Mouse (Mus musculus) intestine, postnatal 0 days (tissue): ENCODE results near the gene Mosmo. TPM values are rescaled to one million over a fixed set of nuclear protein-coding genes. Genes with fewer than 3 reads are reported as not detected.

Experiments
- ATAC-seq: fragments of 200-750 bp; cut with Nextera tagmentation; 2 replicates; pipeline ENCODE4 v1.8.0; 2017; ENCODE audit warnings: mild to moderate bottlenecking, moderate TSS enrichment, moderate library complexity
- H3K27ac ChIP-seq: fragments of 300-500 bp; sonication (generic); 2 replicates; pipeline ENCODE4 v1.5.1; 2014; ENCODE audit warnings: mild to moderate bottlenecking, low read depth, low read length, moderate library complexity
- H3K27me3 ChIP-seq: fragments of 300-500 bp; sonication (generic); replicated peaks from 2 replicates; pipeline ENCODE4 v1.6.1; 2014; ENCODE audit warnings: low read length, mixed read lengths; ENCODE audit not compliant: control insufficient read depth, insufficient read depth
- H3K36me3 ChIP-seq: fragments of 300-500 bp; sonication (generic); 2 replicates; pipeline ENCODE4 v1.6.1; 2014; ENCODE audit warnings: mild to moderate bottlenecking, moderate library complexity; ENCODE audit not compliant: control insufficient read depth, insufficient read depth
- H3K4me1 ChIP-seq: fragments of 300-500 bp; sonication (generic); replicated peaks from 2 replicates; pipeline ENCODE4 v1.6.1; 2014; ENCODE audit warnings: antibody characterized with exemption, low read length, mixed read lengths; ENCODE audit not compliant: control insufficient read depth, insufficient read depth
- H3K4me2 ChIP-seq: fragments of 300-500 bp; sonication (generic); replicated peaks from 2 replicates; pipeline ENCODE4 v1.6.1; 2014; ENCODE audit warnings: low read depth, mild to moderate bottlenecking, moderate library complexity
- H3K4me3 ChIP-seq: fragments of 300-500 bp; sonication (generic); 2 replicates; pipeline ENCODE4 v1.5.1; 2014; ENCODE audit warnings: low read depth, low read length
- H3K9ac ChIP-seq: fragments of 300-500 bp; sonication (generic); 2 replicates; pipeline ENCODE4 v1.6.1; 2014; ENCODE audit warnings: mild to moderate bottlenecking, low read depth, low read length
- H3K9me3 ChIP-seq: fragments of 300-500 bp; sonication (generic); 2 replicates; pipeline ENCODE4 v1.6.1; 2016; ENCODE audit warnings: mixed run types; ENCODE audit not compliant: control insufficient read depth
- CTCF ChIP-seq: sonication (generic); IDR thresholded peaks from 2 replicates; pipeline ENCODE4 v1.5.1; 2016; ENCODE audit warnings: low read depth, mild to moderate bottlenecking, control low read depth, antibody characterized with exemption, moderate library complexity
- WGBS: fragments of 180-500 bp; shearing (Covaris S2); extraction: QIAGEN DNeasy Blood & Tissue Kit; methylation state at CpG from one replicate; pipeline ENCODE4 v1.1.7; 2014; 5-methylcytosine and 5-hydroxymethylcytosine counted together
- polyA plus RNA-seq: library from polyadenylated mRNA; unstranded; fragments of >200 nt; fragmentation: Nextera tagmentation; extraction: Ambion mirVana; gene quantifications from 2 replicates; pipeline ENCODE4 v1.2.1, GENCODE M21; 2015

Gene Mosmo
- polyA plus RNA-seq, 1 experiment from 2014 or later: 7.4 TPM

DNA sequence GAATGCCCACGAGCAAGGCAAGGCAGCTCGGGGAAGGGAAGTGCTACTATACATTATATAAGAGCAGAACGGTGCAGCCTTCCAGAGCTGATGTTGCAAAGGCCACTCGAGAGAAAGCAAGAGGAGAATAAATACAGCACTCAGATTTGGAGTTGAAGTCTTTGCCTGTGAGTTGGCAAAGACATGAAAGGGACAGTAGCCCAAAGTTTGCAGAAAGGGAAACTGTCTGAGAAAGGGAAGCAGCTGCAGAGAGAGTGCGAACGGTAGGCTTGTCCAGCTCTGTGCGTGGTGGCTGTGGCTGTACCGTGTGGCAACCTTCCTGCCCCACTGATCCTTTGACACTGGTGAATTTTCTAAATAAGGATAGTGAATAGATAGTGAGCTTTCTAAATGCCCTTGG is 1.6 kb downstream of the Mosmo start:
- Histone ChIP-seq H3K9me3 (no peaks in the 10 kb centered on the region), H3K4me1 (no peaks in the 10 kb centered on the region), H3K9ac (no peak overlapping the region), H3K27me3 (no peaks in the 10 kb centered on the region), H3K4me3 (peak overlapping the region; percentile 91; the same call in 1 of the 2 replicates), H3K4me2 (peak overlapping the region; percentile 83), H3K36me3 (no peaks in the 10 kb centered on the region), H3K27ac (no peak overlapping the region)
- 37% methylated on average over 8 of the region's 8 CpGs for WGBS
- no peak for ATAC-seq
- no peak for TF ChIP-seq CTCF

DNA sequence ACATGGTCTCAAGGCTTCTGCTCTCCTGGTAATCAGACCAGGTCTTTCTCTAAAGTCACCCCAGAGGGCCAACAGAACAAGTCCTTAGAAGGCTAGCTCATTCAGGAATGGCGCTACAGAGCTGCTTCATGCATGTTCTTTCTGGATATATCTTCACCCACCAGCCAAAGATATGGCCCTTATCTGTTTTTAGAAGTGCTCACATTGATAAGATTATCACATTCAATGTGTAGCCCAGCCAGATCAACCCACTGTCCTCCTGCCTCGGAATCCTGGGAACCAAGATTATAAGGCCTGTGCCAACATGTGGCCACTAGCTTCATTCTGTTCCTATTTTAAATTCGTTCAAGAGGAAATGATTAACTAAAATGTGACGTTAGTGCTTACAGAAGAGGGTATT is 4.6 kb downstream of the Mosmo start:
- WGBS: 35% methylated on average over 4 of the region's 4 CpGs
- Histone ChIP-seq H3K27ac (no peak overlapping the region), H3K4me3 (no peak overlapping the region), H3K4me1 (no peaks in the 10 kb centered on the region), H3K9ac (no peak overlapping the region), H3K4me2 (no peak overlapping the region), H3K27me3 (no peaks in the 10 kb centered on the region), H3K36me3 (no peaks in the 10 kb centered on the region), H3K9me3 (no peaks in the 10 kb centered on the region)
- ATAC-seq: no peak
- no peak for TF ChIP-seq CTCF

DNA sequence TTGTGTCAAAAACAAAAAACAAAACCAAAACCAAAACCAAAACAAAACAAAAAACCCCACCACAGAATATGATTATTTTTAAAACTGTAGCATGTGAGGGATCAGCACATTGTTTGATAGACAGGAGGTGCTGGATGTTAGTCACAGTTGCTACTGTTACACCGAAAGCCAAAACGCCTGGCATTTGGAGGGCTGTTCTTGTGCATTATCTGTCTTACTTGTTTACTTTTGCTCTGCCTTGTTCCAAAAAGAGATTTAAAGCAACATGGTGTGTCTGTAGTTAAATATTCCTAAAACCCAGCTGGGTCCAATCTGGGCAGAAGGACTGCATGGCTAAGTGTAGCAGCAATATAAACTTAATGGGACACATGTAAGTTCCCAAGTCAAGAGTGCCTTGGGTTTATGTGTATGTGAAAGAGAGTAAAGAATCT is 7.3 kb downstream of the Mosmo start:
- H3K4me2 ChIP-seq: no peak overlapping the region
- H3K4me3 ChIP-seq: no peak overlapping the region
- no peak overlapping the region for H3K9ac ChIP-seq
- no peaks in the 10 kb centered on the region for H3K4me1 ChIP-seq
- no peak overlapping the region for H3K27ac ChIP-seq
- ATAC-seq: no peak
- H3K9me3 ChIP-seq: no peaks in the 10 kb centered on the region
- no peaks in the 10 kb centered on the region for H3K27me3 ChIP-seq
- WGBS: 50% methylated on average over 2 of the region's 2 CpGs
- no peak for TF ChIP-seq CTCF
- H3K36me3 ChIP-seq: no peaks in the 10 kb centered on the region

- no peak overlapping the region for H3K9ac ChIP-seq
- 57% methylated on average over 6 of the region's 6 CpGs for WGBS
- H3K27me3 ChIP-seq: no peaks in the 10 kb centered on the region
- H3K27ac ChIP-seq: no peak overlapping the region
- no peaks in the 10 kb centered on the region for H3K36me3 ChIP-seq
- H3K4me2 ChIP-seq: no peak overlapping the region
- no peak for TF ChIP-seq CTCF
- no peak for ATAC-seq
- H3K4me1 ChIP-seq: no peaks in the 10 kb centered on the region
- H3K4me3 ChIP-seq: no peak overlapping the region
- no peaks in the 10 kb centered on the region for H3K9me3 ChIP-seq
These were observed 7.8 kb downstream of the Mosmo start for GRCm38 (mm10) chr7:120685227-120685626.

- Histone ChIP-seq H3K27me3 (no peaks in the 10 kb centered on the region), H3K4me3 (no peak overlapping the region), H3K9me3 (no peaks in the 10 kb centered on the region), H3K27ac (no peak overlapping the region), H3K4me2 (no peak overlapping the region), H3K4me1 (no peaks in the 10 kb centered on the region), H3K36me3 (0 out of 2 replicates have a peak, but pooled peaks cover 3% of the 10 kb centered on the region), H3K9ac (no peak overlapping the region)
- peak; percentile 45 for TF ChIP-seq CTCF
- 71% methylated on average over 4 of the region's 4 CpGs for WGBS
- ATAC-seq: no peak
These were observed 13.2 kb downstream of the Mosmo start for GRCm38 (mm10) chr7:120690634-120691033.

DNA sequence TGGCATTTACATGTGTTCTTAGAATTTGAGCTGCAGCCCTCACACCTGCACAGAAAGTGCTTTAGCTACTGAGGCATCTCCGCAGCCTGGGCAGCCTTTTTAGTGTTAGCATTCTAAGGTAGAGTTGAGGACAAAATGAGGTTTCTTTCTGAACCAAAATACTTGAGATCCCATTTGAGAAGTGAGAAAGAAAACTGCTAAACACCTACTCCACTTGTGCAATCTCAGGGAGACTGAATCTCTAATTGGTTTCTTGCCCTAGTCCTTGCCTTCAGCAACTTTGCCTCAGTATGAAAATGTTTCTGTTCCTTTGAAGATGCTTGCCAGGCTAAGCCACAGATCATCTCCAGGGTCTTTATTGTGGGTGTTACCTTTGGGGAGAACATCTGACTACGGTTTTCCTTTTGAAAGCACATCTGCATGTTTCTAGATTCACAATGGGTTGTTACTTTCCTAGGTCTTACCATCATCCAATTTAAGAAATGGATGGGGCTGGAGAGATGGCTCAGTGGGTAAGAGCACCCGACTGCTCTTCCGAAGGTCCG is 16.5 kb downstream of the Mosmo start:
- Histone ChIP-seq H3K9ac (no peak overlapping the region), H3K27me3 (no peaks in the 10 kb centered on the region), H3K4me2 (no peak overlapping the region), H3K27ac (no peak overlapping the region), H3K9me3 (no peaks in the 10 kb centered on the region), H3K4me3 (no peak overlapping the region), H3K36me3 (0 out of 2 replicates have a peak, but pooled peaks cover 3% of the 10 kb centered on the region), H3K4me1 (no peaks in the 10 kb centered on the region)
- TF ChIP-seq CTCF: no peak
- 97% methylated on average over 5 of the region's 5 CpGs for WGBS
- ATAC-seq: no peak

GRCm38 (mm10) chr7:120695196-120695595 is 17.8 kb downstream of the Mosmo start:
- no peaks in the 10 kb centered on the region for H3K9me3 ChIP-seq
- H3K4me3 ChIP-seq: no peak overlapping the region
- H3K4me1 ChIP-seq: no peaks in the 10 kb centered on the region
- H3K9ac ChIP-seq: no peak overlapping the region
- H3K4me2 ChIP-seq: no peak overlapping the region
- no peak overlapping the region for H3K27ac ChIP-seq
- no peaks in the 10 kb centered on the region for H3K27me3 ChIP-seq
- H3K36me3 ChIP-seq: 0 out of 2 replicates have a peak, but pooled peaks cover 3% of the 10 kb centered on the region
- TF ChIP-seq CTCF: no peak
- WGBS: 54% methylated on average over 6 of the region's 6 CpGs
- ATAC-seq: no peak
